Mouse (Mus musculus) thymus, adult 18-20 months (tissue): ENCODE data around the gene Lmbrd2.
"Not testable (repeated sequence)": the region's sequence is repeated elsewhere in the genome, so short reads cannot be mapped to it uniquely, and the experiment has no call there.

Experiments
- DNase-seq, 2 experiments: peaks; one replicate each; pipeline ENCODE4 v3.0.0; 2022; ENCODE audit warnings: mixed read lengths in 2 of 2

The Lmbrd2 gene

DNA sequence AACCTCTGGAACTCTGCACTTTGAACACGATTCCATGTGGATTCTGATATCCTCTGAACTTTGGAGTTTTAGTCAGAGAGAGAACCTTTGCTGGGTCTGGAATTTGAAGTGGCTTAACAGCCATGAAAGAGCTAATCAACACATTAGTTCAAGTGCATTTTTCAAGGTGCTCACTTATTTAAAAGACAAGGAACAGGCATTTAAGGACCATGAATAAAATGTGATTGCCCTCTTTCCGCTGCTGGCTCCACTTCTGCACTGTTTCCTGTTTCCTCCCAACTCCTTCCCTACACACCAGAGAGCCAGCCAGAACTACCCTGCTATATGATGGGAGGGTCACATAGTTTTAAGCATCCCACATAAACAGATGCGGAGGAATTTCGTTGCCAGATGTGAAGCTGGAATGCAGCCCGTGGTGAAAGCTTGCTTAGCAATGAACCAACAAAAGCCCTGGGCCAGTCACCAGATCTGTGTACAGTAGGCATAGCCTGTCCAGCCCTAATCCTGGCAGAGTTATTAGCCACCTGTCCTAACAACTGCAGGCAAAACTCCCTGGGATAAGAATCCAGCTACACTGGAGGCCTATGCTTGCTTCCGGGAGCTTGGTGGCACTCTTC is 5.4 kb upstream of the Lmbrd2 start:
- DNase-seq: no peak

DNA sequence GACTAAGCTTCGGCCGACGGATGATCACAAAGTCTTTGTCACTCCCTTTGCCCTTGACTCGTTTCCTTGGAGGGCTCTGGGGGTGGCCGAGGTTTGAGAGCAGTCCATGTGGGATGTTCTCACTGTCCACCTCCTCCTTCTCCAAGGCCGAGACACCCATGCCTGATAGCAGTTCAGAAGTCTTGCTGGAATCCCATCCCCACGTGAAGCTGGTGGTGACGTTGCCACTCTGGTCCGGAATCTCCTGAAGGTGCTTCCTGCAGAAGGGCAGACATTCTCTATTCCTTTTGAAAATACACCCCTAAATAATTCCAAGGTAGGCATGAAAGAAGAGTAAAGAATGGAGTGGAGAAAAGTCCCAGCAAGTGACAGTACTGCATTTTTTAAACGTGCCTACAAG is 903 bp upstream of the Lmbrd2 start:
- peak in 1 of 2 experiments; percentile 12 for DNase-seq

DNA sequence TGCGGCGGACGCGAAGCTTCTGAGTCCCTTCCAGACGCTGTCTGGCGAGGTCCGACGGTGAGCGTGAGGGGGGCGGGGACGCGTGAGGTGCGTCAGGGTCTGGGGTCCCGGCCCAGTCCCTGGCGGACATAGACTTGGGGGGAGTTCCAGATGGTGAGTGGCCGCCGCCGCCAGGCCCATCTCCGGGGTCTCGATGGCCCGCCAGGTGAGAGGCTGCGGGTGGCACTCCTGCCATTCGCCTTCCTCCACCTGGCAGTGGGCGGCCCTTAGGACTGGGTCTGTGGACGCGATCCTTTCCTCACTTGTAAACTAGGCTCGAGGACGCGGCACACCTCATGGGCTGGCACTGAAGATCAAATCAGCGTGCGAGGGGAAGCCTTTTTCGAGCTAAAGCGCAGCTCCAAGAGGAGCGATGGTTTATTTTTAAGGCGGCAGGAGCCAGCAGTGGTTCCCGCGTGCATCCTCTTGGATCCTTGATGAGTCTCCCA is 378 bp downstream of the Lmbrd2 start:
- DNase-seq: peak in 1 of 2 experiments; percentile 58

DNA sequence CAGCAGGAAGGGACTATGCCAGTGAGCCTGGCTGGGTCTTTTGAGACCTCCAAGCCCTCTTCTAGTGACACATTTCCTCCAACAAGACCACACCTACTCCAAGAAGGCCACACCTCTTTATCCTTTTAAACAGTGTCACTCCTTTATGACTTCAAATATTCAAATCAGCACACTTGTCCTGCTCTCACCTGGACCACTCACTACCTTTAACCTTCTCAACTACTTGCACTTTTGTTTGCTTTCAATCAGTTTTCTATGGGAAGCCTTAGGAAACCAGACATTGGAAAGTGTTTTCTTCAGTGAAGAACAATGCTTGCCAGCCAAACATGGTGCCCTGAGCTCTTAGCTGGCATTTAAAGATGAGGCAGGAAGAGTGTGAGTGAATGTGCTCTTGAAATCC is 15.0 kb downstream of the Lmbrd2 start, which contains the start of gene Skp2:
Gene Skp2, minus strand, starts transcription at position 101 of the 400 bp plus-strand sequence.
- DNase-seq: no peak

DNA sequence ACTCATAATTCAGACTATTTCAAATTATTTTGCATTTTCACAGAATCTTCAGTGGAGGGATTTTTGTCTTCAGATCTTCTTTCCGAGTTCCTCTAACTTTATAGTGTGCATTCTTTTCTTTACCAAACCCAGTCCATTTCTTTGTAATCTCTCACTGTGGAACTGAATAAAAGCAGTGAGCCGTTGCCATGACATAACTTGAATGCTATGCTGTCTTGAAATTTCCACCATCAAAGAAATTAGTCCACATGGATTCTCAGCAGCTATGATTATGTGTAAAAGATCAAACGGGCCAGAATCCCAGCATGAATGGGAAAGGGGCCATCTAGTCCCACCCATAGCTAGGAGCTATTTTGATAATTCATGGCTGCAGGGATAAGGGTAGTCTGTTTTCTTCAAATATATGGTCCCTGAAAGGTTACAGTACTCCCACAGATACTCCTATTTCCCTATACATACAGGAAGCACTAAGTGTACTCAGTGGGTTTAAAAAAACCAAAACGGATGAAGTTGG is 22.3 kb downstream of the Lmbrd2 start:
- no peak for DNase-seq

DNA sequence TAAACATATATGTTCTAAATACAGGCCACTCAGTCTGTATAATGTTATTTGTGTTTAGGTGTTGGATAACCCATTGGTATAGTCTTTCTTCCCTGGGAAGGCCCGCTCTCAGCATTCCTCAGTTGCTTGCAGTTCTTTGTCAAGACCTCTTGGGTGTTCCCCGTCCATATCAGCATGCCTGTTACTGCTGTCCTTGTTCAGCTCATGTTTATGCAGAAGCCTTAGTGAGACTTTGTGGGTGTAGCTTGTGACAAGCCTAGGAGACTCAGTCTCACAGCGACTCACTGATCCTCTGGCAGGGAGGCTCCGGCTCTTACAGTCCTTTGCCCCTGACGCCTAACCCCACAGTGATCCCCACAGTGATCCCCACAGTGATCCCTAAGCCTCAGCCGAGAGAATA is 23.8 kb downstream of the Lmbrd2 start:
- no peak for DNase-seq

DNA sequence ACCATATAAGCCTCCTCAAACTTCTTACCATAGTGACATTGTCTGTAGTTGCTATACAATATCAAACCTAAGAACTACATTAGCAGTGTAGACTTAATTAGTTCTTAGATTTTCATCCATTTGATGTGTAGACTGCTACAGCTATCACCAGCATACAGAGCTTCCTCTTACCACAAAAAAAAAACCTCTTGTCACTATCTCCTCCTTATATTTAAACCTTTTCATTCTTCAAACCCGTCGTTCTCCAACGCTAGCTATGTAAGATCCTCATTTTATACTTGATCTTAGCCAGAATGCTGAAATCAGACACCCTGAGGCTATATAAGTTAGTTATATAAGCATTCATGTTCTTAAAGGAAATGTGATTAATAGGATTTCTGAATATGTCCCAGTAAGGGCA is 36.7 kb downstream of the Lmbrd2 start:
- no peak for DNase-seq

DNA sequence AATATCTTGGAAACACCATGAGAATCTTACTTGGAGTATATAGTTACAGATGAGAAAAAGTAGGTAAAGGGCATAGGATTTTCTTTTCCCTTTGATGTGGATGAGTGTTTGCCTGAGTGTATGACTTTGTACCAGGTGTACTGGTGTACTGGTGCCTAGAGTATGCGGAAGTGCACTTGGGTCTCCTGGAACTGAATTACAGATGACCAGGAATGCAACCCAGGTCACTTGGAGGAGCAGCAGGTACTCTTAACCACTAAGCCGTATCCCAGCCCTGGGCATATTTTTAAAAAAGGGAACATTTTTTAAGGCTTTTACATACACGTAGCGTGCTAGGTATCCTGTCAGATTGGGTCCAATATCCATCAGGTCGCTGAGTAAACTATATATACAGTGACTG is 43.6 kb downstream of the Lmbrd2 start:
- DNase-seq: no peak

DNA sequence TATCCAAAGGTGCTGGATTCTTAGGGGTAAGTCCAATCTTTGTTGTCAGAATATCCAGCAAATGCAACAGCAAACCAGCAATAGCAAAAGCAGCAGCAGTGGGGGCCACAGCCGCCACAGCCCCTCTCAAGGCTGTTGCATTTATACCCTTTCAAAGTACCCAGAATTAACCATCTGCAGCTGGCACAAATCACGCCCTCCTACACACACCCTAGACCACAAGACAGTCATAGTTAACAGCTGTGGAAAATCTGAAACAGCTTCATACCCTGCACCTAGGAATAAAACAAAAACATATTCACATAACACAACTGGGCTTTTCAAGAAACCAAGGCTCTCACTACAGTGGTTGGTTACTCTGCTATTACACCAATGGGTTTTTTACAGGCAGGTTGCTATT is 49.4 kb downstream of the Lmbrd2 start:
- DNase-seq: no peak

DNA sequence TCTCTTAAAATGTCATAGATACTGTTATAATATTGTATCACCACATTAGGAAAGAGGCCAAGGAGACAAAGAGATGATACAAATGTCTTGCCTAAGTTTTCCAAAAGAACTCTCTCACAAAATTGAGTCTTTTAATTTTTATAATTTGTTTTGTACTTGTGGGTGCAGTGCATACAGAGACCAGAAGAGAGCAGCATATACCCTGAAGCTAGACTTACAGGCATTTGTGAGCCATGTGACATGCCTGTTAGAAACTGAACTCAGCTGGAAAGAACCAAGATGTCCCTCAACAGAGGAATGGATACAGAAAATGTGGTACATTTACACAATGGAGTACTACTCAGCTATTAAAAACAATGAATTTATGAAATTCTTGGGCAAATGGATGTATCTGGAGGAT is 52.3 kb downstream of the Lmbrd2 start:
- DNase-seq: not testable (repeated sequence)

DNA sequence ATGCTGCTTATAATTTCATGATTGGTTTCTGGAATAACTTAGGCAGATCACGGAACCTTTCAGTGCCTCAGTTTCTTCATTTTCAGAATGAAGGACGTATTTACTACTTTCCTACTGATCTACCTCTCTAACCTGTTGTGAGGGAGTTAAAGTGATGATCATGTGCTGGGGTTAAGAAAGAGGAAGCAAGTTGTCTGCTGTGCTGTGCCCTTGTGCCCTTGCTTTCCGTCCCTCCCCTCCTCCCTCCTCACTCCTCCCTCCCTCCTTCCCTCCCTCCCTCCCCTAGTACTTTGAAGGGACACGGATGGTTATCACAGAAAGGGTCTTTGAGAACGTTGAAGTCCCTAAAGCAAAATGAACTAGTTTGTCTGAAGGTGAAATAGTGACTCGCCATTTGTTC is 58.1 kb downstream of the Lmbrd2 start:
- DNase-seq: no peak

DNA sequence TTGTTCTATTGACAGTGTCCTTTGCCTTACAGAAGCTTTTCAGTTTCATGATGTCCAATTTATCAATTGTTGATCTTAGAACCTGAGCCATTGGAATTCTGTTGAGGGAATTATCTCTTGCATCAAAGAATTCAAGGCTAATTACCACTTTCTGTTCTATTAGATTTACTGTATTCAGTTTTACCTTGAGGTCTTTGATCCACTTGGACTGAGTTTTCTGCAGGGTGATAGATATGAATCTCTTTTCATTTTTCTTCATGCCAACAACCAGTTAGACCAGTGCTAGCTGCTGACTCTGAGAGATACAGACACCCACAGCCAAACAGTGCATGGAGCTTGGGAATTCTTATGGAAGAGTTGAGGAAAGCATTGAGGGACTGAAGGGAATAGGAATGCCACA is 71.5 kb downstream of the Lmbrd2 start:
- DNase-seq: no peak

DNA sequence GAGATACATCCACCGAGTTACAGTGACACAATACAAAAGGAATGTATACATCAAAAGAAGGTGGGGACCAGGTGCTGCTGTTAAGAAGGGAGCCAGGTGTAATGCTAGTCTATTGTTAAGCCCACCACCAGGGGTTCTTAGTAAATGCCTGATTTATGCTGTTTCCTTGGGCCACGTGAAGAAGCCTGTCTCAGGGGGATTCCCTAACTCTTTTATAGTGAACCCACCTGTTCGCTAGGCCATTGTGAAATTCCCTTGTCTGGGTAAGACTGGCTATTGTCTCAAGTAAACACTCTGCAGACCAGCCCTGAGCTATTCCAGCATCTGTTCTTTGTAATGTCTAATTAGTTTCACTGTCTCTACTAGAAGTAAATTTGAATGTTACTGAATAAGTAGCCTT is 72.7 kb downstream of the Lmbrd2 start:
- not testable (repeated sequence) for DNase-seq

DNA sequence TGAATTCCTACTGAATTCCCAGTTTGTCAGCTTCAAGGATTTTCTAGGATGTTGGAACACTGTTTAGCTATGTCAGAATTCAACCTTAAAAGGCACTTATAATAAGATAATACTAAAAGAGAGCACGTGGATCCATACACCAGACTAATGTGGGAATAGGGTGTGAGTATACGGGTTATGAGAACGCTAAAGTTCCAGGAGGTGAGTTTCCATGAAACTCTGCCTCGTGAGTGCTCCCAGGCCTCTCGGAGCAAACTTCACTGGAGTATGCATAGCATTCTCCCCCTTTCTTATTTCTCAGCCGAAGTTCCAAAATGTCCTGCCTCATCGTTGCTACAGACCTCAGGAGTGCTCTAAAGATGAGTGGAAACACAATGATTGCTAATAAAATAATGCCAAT is 73.1 kb downstream of the Lmbrd2 start:
- not testable (repeated sequence) for DNase-seq

DNA sequence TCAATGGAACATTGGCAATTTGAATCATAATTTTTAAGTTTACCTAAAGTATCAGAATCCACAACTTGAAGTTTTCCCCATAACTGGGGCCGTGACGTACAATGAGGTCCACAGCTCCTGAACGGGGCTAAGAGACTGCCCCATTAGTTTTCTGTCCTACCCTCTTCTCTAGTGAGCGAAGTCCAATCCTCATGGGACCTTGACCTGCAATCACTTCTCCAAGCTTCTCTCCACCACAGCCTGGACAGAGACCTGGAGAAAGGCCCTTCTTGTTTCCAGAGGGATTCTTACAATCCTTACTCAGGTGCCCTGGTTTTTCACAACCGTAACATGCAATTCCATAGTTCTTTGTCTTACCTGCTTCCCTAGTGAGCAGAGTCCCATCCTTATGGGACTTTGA is 76.1 kb downstream of the Lmbrd2 start:
- no peak for DNase-seq

DNA sequence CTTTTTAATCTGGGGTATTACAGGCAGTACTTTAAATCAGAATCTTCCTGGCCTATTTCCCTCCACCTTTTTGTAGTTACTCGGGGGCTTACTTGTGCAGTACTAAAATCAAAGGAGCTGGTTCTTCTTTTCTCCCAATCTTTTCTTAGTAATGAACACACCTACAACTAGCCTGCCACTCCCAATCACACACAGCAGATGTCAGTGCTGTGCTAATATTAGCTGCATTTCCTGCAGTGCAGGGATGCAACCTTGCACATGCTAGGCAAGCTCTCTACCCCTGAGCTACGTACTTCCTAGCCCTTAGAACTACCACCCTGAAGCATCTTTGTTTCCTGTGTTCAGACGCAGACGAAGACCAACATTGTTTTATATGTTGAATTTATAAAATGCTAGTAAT is 90.6 kb downstream of the Lmbrd2 start:
- not testable (repeated sequence) for DNase-seq

DNA sequence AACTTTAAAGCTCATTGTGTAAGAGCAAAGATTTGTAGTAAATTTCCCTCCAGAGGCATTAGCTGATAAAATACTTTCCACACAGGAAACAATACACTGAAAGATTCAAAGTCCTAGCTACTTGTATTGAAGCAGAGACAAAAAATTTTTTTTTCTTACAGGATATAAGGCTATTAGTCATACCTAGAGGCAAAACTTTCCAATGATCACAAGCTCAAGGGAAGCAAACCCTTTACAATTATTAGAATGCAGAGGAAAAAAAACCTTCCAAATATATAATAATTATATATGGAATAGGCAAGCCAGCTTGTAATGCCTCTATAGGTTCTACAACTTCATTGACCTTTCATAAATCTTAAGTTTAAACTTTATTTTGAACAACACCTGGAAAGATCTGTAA is 106.0 kb downstream of the Lmbrd2 start:
- DNase-seq: no peak
